Mouse (Mus musculus): ENCODE measurements around the gene Serinc3. TPM values are rescaled to one million over a fixed set of nuclear protein-coding genes. Genes with fewer than 3 reads are reported as not detected.

The Serinc3 gene
- polyA plus RNA-seq, 1 experiment from 2014 or later, result 112 TPM

GRCm38 (mm10) chr2:163574321-163574720 lies 70.6 kb downstream of the Serinc3 start:
- no peak for DNase-seq
- Histone ChIP-seq H3K36me3 (peaks cover 7% of the 10 kb centered on the region; the same call in 1 of the 2 replicates), H3K9me3 (replicated peaks) (no peaks in the 10 kb centered on the region), H3K4me1 (replicated peaks) (peaks cover 17% of the 10 kb centered on the region), H3K4me3 (replicated peaks) (no peak overlapping the region), H3K9ac (no peak overlapping the region), H3K4me2 (no peak overlapping the region), H3K27me3 (no peaks in the 10 kb centered on the region), H3K27ac (no peak overlapping the region)
- 50% methylated on average over 3 of the region's 3 CpGs for WGBS (ENCODE audit: insufficient replicate concordance)
- no peak; the same call in 1 of the 2 replicates for ATAC-seq (ENCODE audit: low read depth)

Other genes starting within 250 kb of the Serinc3 start
- gene Jph2, start 247.1 kb downstream of the Serinc3 start, polyA plus RNA-seq (2015; fragmentation: Nextera tagmentation; extraction: Ambion mirVana), result 0.16 and 0.21 TPM in 2 replicates
- 36.1 and 39.2 TPM in 2 replicates for gene Oser1, start 220.4 kb downstream of the Serinc3 start, polyA plus RNA-seq (2015; fragmentation: Nextera tagmentation; extraction: Ambion mirVana)
- gene Gdap1l1, start 206.7 kb downstream of the Serinc3 start, polyA plus RNA-seq (2015; fragmentation: Nextera tagmentation; extraction: Ambion mirVana), result 0.20 and 0.35 TPM in 2 replicates
- 4.7 and 5.3 TPM in 2 replicates for gene Fitm2, start 172.5 kb downstream of the Serinc3 start, polyA plus RNA-seq (2015; fragmentation: Nextera tagmentation; extraction: Ambion mirVana)
- not detected in 2 replicates for gene R3hdml, start 152.8 kb downstream of the Serinc3 start, polyA plus RNA-seq (2015; fragmentation: Nextera tagmentation; extraction: Ambion mirVana)
- 12.3 and 15.3 TPM in 2 replicates for gene Hnf4a, start 138.3 kb downstream of the Serinc3 start, polyA plus RNA-seq (2015; fragmentation: Nextera tagmentation; extraction: Ambion mirVana)
- 13.9 and 15.9 TPM in 2 replicates for gene Ttpal, start 42.8 kb downstream of the Serinc3 start, polyA plus RNA-seq (2015; fragmentation: Nextera tagmentation; extraction: Ambion mirVana)
- gene Pkig, start 13.3 kb upstream of the Serinc3 start, polyA plus RNA-seq (2015; fragmentation: Nextera tagmentation; extraction: Ambion mirVana), result 122 and 139 TPM in 2 replicates
- 5.5 and 6.6 TPM in 2 replicates for gene Ada, start 105.1 kb upstream of the Serinc3 start, polyA plus RNA-seq (2015; fragmentation: Nextera tagmentation; extraction: Ambion mirVana)
- 0.09 and 0.13 TPM in 2 replicates for gene Ccn5, start 175.7 kb upstream of the Serinc3 start, polyA plus RNA-seq (2015; fragmentation: Nextera tagmentation; extraction: Ambion mirVana)
- gene Kcnk15, start 208.5 kb upstream of the Serinc3 start, polyA plus RNA-seq (2015; fragmentation: Nextera tagmentation; extraction: Ambion mirVana), result not detected in 2 replicates